Mouse (Mus musculus) stomach, embryonic 14.5 days (tissue): ENCODE data around the gene Rasgef1a. TPM values are rescaled to one million over a fixed set of nuclear protein-coding genes. Genes with fewer than 3 reads are reported as not detected.

ENCODE experiments used
- ATAC-seq: fragments of 200-750 bp; cut with Nextera tagmentation; 2 replicates; pipeline ENCODE4 v1.8.0; 2017; ENCODE audit warnings: low read depth, moderate TSS enrichment; ENCODE audit not compliant: insufficient number of reproducible peaks, insufficient read depth, low FRiP score
- H3K27ac ChIP-seq: fragments of 300-500 bp; sonication (generic); 2 replicates; pipeline ENCODE4 v1.5.1; 2014; ENCODE audit warnings: mild to moderate bottlenecking, low read length, moderate library complexity, mixed read lengths
- H3K27me3 ChIP-seq: fragments of 300-500 bp; sonication (generic); 2 replicates; pipeline ENCODE4 v1.6.1; 2014; ENCODE audit warnings: low read length, control low read depth, mixed read lengths; ENCODE audit not compliant: control insufficient read depth, insufficient read depth
- H3K36me3 ChIP-seq: fragments of 300-500 bp; sonication (generic); 2 replicates; pipeline ENCODE4 v1.6.1; 2014; ENCODE audit warnings: mild to moderate bottlenecking, control low read depth, low read length, moderate library complexity, mixed read lengths; ENCODE audit not compliant: control insufficient read depth, insufficient read depth
- H3K4me1 ChIP-seq: fragments of 300-500 bp; sonication (generic); 2 replicates; pipeline ENCODE4 v1.6.1; 2014; ENCODE audit warnings: low read length, control low read depth, mixed read lengths; ENCODE audit not compliant: control insufficient read depth, insufficient read depth
- H3K4me2 ChIP-seq: fragments of 300-500 bp; sonication (generic); replicated peaks from 2 replicates; pipeline ENCODE4 v1.6.1; 2014; ENCODE audit warnings: low read depth, low read length, control low read depth
- H3K4me3 ChIP-seq: fragments of 300-500 bp; sonication (generic); 2 replicates; pipeline ENCODE4 v1.5.1; 2014; ENCODE audit warnings: low read depth, low read length, control low read depth
- H3K9ac ChIP-seq: fragments of 300-500 bp; sonication (generic); replicated peaks from 2 replicates; pipeline ENCODE4 v1.6.1; 2014; ENCODE audit warnings: low read depth, mild to moderate bottlenecking, control low read depth, low read length, moderate library complexity, mixed read lengths
- H3K9me3 ChIP-seq: fragments of 300-500 bp; sonication (generic); 2 replicates; pipeline ENCODE4 v1.6.1; 2016; ENCODE audit warnings: low read depth, low read length, control low read depth; ENCODE audit not compliant: control insufficient read depth
- WGBS: fragments of 180-500 bp; shearing (Covaris S2); extraction: QIAGEN DNeasy Blood & Tissue Kit; methylation state at CpG from one replicate; pipeline ENCODE4 v1.1.7; 2014; 5-methylcytosine and 5-hydroxymethylcytosine counted together
- polyA plus RNA-seq: library from polyadenylated mRNA; unstranded; fragments of >200 nt; fragmentation: Nextera tagmentation; extraction: Ambion mirVana; gene quantifications from 2 replicates; pipeline ENCODE4 v1.2.1, GENCODE M21; 2014

Rasgef1a gene
- polyA plus RNA-seq, 1 experiment from 2014 or later: 0.14 TPM

DNA sequence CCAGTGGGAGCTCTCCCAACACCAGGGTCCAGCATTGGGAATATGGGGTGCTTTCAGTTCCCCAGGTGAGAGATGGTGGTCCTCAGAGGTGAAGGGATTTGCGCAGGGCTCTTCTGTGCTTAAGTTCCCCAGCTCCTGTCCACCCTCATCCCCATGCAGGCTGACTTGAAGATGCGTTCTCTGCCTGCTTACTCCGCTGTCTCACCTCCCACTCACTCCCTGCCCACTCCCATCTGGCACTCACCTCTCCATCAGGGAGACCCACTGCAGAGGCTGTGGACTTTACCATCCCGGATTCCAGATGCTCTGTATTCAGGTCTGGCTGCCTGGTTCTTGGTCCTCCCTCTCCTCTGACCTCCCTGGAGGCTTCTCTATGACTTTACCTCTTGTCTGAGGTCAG is 3.6 kb downstream of the Rasgef1a start:
- H3K4me3 ChIP-seq: no peak overlapping the region
- no peaks in the 10 kb centered on the region for H3K4me1 ChIP-seq
- H3K9me3 ChIP-seq: no peaks in the 10 kb centered on the region
- H3K36me3 ChIP-seq: no peaks in the 10 kb centered on the region
- no peak overlapping the region for H3K9ac ChIP-seq
- WGBS: 69% methylated on average over 4 of the region's 4 CpGs
- H3K27me3 ChIP-seq: peaks cover 22% of the 10 kb centered on the region
- no peak for ATAC-seq
- H3K4me2 ChIP-seq: no peak overlapping the region
- no peak overlapping the region for H3K27ac ChIP-seq

DNA sequence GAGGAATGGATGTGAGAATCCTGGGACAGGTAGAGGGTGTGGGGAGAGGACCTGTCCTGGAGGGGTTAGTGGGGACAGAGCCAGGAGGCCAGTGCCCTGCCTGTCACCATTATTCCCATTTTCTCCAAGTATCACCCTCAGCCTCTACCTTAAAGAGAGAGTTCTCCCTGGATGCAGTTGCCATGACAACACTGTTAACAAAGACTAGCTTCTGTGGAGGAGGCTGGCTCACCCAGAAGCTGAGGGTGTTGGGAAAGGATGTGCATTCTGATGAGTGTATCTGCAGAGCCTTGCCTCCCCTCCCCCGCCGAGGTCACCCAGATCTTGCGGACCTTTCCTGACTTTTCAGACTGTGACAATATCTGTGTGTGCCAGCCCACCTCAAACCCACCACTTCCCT is 4.7 kb downstream of the Rasgef1a start:
- no peak overlapping the region for H3K4me2 ChIP-seq
- H3K4me3 ChIP-seq: no peak overlapping the region
- no peak for ATAC-seq
- H3K27ac ChIP-seq: no peak overlapping the region
- H3K9ac ChIP-seq: no peak overlapping the region
- H3K36me3 ChIP-seq: no peaks in the 10 kb centered on the region
- no peaks in the 10 kb centered on the region for H3K4me1 ChIP-seq
- H3K9me3 ChIP-seq: no peaks in the 10 kb centered on the region
- 74% methylated on average over 3 of the region's 3 CpGs for WGBS
- H3K27me3 ChIP-seq: peaks cover 15% of the 10 kb centered on the region

DNA sequence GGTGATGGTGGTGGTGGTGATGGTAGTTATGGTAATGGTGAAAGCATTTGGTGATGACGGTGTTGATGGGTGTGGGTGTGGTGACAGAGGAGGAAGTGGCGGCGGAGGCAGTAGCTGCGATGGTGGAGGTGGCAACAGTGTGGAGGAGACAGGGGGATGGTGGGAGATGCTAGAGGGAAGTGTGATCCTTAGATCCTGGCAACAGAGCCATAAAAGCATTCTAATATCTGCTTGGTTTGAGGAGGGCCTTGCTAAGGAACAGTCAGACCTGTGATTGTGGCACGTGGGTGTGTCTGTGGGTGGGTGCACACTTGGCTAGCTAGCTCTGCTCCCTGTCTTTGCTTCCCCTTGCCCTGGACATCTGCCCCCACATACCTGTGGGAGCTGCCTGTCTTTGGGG is 7.4 kb downstream of the Rasgef1a start:
- Histone ChIP-seq H3K4me1 (no peaks in the 10 kb centered on the region), H3K4me3 (no peak overlapping the region), H3K27me3 (no peaks in the 10 kb centered on the region), H3K27ac (no peak overlapping the region), H3K36me3 (no peaks in the 10 kb centered on the region), H3K9me3 (no peaks in the 10 kb centered on the region), H3K4me2 (no peak overlapping the region), H3K9ac (no peak overlapping the region)
- WGBS: 49% methylated on average over 5 of the region's 5 CpGs
- ATAC-seq: no peak

DNA sequence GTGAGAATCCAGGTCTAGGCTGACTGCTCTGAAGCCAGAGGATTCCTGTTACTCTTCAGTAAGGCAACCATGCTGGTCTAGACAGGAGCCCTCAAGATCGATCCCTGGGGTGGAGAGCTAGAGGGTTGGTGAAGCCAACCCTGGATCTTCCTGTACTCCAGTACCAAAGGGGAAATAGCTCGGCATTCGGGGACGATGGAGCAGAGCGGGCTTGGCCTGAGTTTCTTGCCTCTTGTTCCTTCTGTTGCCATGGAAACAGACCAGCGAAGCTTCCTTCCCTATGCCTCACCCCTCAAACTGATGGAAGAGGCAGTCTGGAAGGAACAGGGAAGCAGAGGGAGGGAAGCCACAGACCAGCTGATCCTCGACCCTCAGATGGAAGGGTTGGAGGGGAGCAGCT is 8.3 kb downstream of the Rasgef1a start:
- Histone ChIP-seq H3K27me3 (no peaks in the 10 kb centered on the region), H3K4me3 (no peak overlapping the region), H3K4me2 (no peak overlapping the region), H3K9ac (no peak overlapping the region), H3K36me3 (no peaks in the 10 kb centered on the region), H3K4me1 (no peaks in the 10 kb centered on the region), H3K27ac (no peak overlapping the region), H3K9me3 (no peaks in the 10 kb centered on the region)
- WGBS: 35% methylated on average over 7 of the region's 7 CpGs
- ATAC-seq: no peak

DNA sequence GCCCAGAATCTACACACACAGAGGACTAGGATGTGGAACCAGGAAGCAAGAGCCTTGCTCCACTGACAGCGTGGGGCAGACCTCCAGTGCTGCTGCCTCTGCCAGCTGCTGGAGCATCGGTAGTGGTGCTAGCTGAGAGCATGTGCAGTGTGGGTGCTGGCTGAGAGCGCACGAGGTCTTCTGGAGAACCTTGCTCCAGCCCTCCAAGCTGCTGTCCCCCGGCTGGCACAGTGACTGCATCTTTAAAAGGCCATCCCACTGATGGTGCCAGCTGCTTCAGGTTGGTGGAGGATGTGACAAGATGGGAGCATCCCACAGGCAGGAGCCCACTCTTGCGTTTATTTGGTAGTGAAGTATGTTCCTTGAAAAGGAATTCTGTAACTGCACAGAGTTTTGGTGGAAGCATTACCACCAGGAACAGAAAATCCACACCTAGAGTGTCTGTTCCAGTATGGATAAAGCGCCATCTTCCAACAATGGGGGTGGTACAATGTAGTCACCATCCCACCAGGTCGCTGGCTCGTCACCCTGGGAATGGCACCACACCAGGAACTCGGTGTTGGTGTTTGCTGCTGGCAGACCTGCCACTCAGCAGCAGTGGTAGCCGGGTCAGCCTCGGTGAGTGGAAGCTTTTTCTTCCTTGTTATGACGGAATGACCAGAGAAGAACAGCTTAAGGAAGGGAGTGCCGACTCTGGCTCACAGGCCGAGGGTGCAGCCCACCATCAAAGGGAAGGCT is 11.8 kb downstream of the Rasgef1a start:
- Histone ChIP-seq H3K36me3 (no peaks in the 10 kb centered on the region), H3K9ac (no peak overlapping the region), H3K4me2 (no peak overlapping the region), H3K9me3 (no peaks in the 10 kb centered on the region), H3K4me1 (no peaks in the 10 kb centered on the region), H3K27me3 (no peaks in the 10 kb centered on the region), H3K4me3 (no peak overlapping the region), H3K27ac (no peak overlapping the region)
- no peak for ATAC-seq
- 63% methylated on average over 15 of the region's 15 CpGs for WGBS

DNA sequence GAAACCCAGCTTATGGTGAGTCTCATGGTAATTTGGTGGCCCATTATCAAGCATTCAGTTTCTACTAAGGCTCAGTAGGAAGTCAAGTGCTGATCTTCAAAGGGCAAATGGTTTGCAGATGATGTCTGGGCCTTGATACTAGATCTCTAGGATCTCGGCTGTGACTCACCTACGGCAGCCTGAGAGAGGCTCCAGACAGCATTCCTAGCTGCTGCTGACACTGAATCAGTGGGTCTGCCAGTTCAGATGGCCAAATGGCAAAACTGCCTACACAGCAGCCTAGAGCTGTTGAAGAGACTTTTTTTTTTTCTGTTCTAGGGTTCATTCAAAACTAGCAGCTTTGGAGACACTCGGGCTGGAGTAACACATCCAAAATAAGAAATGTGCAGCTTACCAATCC is 15.8 kb downstream of the Rasgef1a start:
- Histone ChIP-seq H3K27ac (no peak overlapping the region), H3K9me3 (no peaks in the 10 kb centered on the region), H3K27me3 (no peaks in the 10 kb centered on the region), H3K36me3 (no peaks in the 10 kb centered on the region), H3K4me1 (no peaks in the 10 kb centered on the region), H3K9ac (no peak overlapping the region), H3K4me3 (no peak overlapping the region), H3K4me2 (no peak overlapping the region)
- WGBS: 81% methylated on average over 3 of the region's 3 CpGs
- ATAC-seq: no peak

DNA sequence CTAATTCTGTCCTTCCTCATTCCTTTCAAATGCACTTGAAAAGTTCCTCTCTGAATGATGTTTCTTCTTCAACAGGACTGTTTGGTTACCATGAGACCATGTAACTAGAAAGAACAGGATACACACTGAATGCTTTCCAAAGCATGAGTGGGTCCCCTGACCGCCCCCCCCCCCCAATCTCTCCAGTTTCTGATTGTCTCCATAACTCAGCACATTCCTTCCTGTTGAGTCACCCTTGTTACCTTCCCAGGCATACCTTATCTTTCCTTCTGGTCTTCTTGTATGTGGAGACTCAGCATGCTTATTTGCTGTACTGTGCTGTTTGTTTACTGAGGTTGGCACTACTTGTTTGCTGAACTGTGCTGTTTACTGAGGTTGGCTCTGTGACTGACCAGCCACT is 20.2 kb downstream of the Rasgef1a start:
- Histone ChIP-seq H3K4me2 (no peak overlapping the region), H3K27me3 (no peaks in the 10 kb centered on the region), H3K9ac (no peak overlapping the region), H3K27ac (no peak overlapping the region), H3K4me3 (no peak overlapping the region), H3K9me3 (no peaks in the 10 kb centered on the region), H3K4me1 (no peaks in the 10 kb centered on the region), H3K36me3 (no peaks in the 10 kb centered on the region)
- 50% methylated on average over 1 of the region's 1 CpGs for WGBS
- ATAC-seq: no peak

DNA sequence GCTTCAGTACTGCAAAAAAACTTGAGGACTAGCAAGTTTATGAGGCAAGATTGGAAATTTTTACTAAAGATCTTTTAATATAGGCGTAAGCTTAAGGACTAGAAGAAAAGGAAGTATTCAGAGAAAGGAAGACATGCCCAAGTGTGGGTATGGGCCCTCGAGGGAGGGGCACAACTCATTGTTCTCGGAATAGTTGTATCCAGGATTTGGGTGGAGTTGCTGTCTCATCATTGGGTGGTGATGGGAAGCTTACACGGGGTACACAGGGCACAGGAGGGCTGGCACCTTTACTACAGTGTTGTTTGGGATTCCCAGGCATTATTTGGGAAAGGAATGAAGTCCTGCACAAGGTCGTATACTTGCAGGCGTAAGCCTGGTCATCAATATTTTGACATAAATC is 24.4 kb downstream of the Rasgef1a start:
- Histone ChIP-seq H3K4me1 (no peaks in the 10 kb centered on the region), H3K9ac (no peak overlapping the region), H3K4me3 (no peak overlapping the region), H3K27me3 (no peaks in the 10 kb centered on the region), H3K4me2 (no peak overlapping the region), H3K27ac (no peak overlapping the region), H3K36me3 (no peaks in the 10 kb centered on the region), H3K9me3 (no peaks in the 10 kb centered on the region)
- WGBS: 70% methylated on average over 6 of the region's 6 CpGs
- ATAC-seq: no peak
